Mouse (Mus musculus) kidney, postnatal 36 days (tissue): ENCODE results near the gene Nfkbid.

Experiments
- DNase-seq, 2 experiments: peaks; one replicate each; pipeline ENCODE4 v3.0.0; 2021 to 2022; ENCODE audit warnings: mixed read lengths in 2 of 2

The Nfkbid gene

GRCm38 (mm10) chr7:30430191-30430590, 8.7 kb downstream of the Nfkbid start:
- no peak for DNase-seq

- DNase-seq: peak; percentile 66 to 80
These were observed 10.3 kb downstream of the Nfkbid start for GRCm38 (mm10) chr7:30431793-30432192.

GRCm38 (mm10) chr7:30434238-30434637, 12.7 kb downstream of the Nfkbid start:
- peak; percentile 58 to 87 for DNase-seq

GRCm38 (mm10) chr7:30434701-30435100, 13.2 kb downstream of the Nfkbid start:
- DNase-seq: no peak

GRCm38 (mm10) chr7:30435156-30435555, 13.6 kb downstream of the Nfkbid start:
- DNase-seq: no peak

GRCm38 (mm10) chr7:30436879-30437278, 15.3 kb downstream of the Nfkbid start:
- DNase-seq: no peak

GRCm38 (mm10) chr7:30439734-30440133, 18.2 kb downstream of the Nfkbid start:
- DNase-seq: no peak

- peak in 1 of 2 experiments; percentile 70 for DNase-seq
These were observed 19.2 kb downstream of the Nfkbid start for GRCm38 (mm10) chr7:30440697-30441096.

DNA sequence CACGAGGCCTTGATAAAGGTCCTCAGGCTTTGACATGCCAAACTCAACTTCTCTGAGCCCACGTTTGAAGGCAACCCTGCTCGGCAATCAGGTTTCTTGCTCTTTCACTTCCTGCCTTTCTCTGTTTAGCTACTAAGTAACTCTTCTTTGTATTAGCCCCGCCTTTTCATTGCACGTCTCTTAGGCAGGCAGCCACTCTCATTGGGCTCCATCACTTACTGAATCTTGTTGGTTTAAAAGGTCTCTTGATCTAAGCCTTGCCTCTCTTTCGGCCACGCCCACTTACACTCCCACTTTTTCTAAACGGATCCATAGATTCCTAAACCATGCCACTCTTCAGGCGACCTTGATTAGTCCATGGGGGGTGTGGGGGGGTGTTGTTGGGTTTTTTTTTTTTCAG, 22.2 kb downstream of the Nfkbid start:
- DNase-seq: no peak

DNA sequence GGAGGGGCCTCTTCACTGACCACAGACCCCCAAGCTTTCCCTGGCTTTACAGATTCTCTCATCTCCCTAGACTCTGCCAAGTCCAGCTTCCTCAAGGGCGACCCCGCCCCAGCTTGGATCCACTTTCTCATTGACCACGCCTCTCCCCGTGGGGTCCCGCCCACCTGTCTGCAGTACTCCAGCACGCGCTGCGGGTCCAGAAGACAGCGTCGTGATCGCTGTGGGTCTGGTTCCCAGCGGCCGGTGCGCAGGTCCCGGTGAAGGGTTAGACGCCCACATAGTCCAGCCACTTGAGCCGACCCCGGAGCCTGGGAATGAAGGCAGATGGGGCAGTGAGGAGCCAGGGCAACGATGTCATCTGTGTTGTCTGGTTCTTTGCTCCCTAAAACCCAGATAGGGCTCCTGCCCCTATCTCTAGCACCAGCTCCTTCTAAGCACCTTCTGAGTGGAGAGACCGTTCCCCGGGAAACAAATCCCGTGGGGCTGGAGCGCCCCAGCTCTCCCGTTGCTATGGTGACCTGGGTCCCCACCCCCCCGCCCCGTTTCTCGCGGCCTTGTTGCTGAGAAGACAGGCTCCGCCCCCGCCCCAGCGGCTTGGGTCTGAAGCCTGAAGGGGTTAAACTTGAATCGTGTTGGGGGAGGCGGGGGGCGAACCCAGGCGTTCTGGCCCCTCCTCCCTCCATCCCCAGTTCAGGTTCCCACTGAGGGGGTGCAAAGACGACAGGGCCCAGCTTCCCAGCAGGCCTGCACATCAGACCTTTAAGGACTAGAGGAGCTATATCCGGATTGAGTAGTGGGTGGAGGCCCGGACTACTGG, 22.8 kb downstream of the Nfkbid start:
- peak in 1 of 2 experiments; percentile 50 for DNase-seq

- DNase-seq: peak; percentile 33 to 79
These were observed 23.6 kb downstream of the Nfkbid start, which contains the start of gene Aplp1 for GRCm38 (mm10) chr7:30444971-30445751. Aplp1 (minus strand) TSS chr7:30445535.

DNA sequence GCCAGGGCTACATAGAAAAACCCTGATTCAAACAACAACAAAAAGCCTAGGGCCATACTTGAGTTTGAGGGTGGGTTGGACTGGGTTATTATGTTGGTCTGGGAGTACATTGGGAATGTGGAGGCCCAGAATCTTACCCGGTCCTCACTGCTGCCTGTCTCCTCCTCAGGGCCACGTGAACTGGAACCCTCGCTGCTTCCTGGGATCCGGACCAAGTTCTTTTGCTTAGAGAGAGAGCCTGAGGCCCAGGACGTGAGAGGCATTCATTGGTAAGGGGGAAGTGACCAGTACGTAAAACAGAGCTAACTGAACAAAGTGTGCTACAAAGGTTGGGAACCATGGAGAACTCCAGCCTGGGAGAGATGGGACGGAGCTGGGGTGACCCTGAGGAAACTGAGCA, 28.7 kb downstream of the Nfkbid start:
- DNase-seq: no peak

DNA sequence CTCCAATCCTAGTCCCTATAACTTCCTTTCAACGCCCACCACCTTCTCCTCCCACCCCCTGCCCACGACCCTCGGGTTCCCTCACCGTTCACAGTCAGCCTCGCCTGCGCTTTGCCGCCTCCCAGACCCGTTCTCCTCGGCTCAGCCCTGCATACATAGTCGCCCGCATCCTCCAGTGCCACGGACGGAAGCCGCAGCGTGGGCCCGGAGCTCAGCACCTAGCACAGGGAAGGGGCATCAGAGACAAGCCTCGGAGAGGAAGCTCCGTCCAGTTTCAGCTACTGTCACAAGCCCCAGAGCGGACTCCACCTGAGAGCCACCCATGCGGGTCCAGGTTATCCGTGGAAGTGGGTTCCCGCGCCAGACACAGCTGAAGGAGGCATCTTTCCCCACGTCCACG, 31.8 kb downstream of the Nfkbid start:
- no peak for DNase-seq

DNA sequence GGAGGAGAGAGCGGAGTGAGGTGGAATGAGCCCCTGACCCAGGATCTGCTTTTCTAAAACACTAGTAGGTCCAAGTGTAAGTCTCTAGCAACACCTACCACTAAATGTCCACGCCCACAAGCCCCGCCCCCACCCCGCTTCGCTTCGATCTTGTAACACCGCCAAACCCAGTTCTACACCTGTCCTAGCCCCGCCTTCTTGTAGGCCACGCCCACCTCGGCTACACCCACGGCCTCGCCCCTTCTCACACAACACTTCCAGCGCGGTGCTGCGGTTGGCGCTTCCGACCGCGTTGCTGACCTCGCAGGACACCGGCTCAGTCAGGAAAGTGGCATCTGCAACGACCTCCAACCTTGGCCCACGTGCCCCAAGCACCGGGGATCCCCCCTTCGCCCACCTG, 32.2 kb downstream of the Nfkbid start:
- DNase-seq: peak; percentile 60 to 79

DNA sequence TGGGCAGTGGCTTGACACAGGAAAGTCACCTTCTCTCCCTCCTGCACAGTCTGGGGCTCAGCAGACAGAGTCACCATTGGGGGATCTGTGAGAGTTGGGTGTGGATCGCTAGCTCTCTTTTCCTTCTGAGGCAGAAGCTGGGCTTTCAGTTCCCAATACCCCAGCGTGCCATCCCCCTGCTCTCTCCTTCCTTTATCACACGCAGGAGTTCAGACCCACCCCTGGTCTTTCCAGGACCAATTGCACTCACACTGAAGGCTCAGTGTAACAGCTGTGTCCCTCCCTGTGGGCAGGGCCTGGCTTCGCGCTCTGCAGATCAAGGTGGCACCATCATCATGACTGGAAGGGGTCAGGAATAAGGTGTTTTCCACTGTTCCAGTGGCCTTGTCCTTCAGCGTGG, 32.7 kb downstream of the Nfkbid start:
- no peak for DNase-seq

DNA sequence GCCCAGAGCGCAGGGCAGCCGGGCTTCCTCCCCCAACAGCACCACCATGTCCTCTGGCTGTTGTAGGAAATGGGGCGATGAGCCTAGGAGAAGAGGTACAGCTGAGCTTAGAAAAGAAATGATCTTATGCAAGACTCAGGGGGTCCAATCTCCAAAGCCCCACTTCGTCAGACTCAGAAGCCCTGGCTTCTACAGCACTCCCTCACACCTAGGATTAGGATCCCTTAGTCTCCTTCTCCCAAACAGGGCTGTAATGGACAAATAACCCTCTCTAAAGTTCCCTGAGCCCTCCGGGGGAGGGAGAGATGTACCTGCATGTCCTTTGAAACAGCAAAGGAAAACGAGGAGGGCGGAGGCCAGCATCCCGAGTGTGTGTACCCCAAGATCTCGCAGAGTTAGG, 35.0 kb downstream of the Nfkbid start:
- DNase-seq: no peak

DNA sequence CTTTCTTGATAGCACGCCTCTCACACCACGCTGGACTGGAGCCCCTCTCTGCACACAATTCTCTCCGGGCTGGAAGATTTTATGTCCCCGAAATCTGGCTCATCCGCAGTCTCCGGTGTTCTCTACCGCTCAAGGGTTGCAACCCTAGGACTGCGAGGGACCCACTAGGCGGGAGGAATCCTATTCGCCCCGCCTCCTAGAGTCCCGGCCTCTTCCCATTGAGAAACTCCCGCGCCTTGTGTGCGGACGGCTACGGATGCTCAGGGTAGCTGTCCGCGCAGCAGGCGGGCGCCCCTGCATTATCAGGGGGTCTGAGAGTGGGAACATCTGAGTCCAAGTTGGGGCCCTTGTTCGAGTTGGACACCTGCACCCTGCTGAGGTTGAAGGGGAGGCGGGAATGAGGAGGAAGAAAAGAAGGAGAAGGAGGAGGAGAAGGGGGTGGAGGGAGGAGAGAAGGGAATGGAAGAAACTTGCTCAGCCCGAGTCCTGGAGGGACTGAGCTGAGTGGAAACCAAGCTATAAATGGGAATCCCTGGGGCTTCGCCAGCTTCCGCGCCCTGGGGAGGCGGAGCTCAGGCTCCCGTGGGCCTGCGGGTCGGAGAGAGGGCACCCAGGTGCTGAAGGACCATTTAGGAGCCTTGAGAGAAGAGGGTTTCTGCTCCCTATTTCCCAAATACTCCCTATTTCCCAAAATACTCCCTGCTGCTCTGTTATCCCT, 35.5 kb downstream of the Nfkbid start:
- no peak for DNase-seq

DNA sequence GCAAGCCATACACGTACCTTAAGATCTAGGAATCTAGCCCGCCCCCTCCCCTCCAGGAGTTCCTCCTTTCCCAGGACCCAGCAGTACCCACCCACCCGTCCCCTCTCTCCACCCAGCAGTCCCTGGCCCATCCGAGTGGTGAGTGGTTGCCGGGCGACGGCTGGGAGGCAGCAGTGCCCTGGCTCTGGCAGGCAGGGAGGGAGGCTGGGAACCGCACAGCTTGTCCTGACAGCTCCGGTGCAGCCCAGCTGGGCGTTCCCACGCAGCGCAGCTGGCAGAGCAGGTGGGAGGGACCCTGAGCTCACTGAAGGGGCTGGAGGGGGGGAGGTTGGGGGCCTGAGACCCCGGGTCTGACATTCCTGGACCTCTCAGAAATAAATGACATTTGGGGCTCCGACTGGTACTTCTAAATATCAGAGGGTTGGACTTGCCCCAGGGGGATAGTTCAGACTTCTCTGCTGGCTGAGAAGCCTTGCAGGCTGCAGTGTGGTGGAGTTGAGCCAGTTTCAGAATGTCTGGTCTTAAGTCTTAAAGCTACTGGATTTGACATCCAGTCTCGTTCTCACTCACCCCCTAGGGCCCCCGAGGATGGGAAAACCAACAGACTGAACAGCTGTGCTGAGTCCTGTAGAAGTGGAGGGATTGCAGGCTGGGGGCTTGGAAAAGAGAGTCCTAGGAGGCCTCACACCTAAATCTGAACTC, 36.2 kb downstream of the Nfkbid start, which contains the start of the genes Kirrel2 and Nphs1:
TSS of gene Kirrel2 (minus strand) at position 62 of the 702 bp plus-strand sequence.
TSS of gene Nphs1 (plus strand) at position 687 of the 702 bp plus-strand sequence.
- DNase-seq: peak in 1 of 2 experiments; percentile 12

DNA sequence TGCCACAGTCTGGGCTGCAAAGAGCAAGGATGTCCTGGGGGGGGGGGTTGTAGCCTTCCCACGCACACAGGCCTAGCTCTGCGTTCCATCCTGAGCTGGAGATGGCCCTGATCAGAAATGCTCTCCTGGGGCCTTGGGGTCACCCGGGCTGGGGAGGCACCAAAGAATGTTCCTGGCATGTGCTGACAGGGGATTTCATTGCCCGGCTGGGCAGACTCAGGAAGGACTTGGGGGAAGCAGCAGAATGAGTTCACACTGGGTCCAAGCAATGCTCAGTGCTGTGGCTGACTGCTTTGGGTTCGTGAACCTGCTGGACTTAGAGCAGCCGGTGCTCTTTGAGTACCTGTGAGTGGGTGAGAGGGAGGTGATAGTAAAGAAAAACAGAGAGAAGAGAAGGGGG, 38.0 kb downstream of the Nfkbid start:
- no peak for DNase-seq

DNA sequence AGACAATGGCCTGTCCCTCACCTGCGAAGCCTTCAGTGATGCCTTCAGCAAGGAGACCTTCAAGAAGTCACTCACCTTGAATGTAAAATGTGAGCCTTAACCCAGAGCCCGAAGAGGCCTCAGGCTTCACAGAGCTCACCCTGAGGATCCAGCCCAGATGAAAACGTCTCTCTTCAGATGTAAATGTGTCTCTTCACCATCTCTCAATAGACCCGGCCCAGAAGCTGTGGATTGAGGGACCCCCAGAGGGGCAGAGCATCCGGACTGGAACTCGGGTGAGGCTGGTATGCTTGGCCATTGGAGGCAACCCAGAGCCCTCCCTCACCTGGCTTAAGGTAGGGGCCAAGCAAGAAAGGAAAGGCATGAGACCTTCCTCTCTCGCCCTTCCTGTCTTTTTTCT, 42.0 kb downstream of the Nfkbid start:
- DNase-seq: no peak

- no peak for DNase-seq
These were observed 42.5 kb downstream of the Nfkbid start for GRCm38 (mm10) chr7:30463996-30464395.

- no peak for DNase-seq
These were observed 43.3 kb downstream of the Nfkbid start for GRCm38 (mm10) chr7:30464816-30465300.
